Mouse (Mus musculus) embryo, embryonic 11.5 days (tissue): ENCODE results near the gene Hdgfl3.

Source experiments
- DNase-seq: peaks from one replicate; pipeline ENCODE4 v3.0.0-alpha.2; 2012; ENCODE audit warnings: low read depth, low spot score

The Hdgfl3 gene

GRCm38 (mm10) chr7:81934267-81934745 lies at the start of gene Hdgfl3:
Gene Hdgfl3, minus strand, starts transcription at chr7:81934473.
- peak; percentile 57 for DNase-seq

GRCm38 (mm10) chr7:81983651-81984050 lies 49.4 kb upstream of the Hdgfl3 start:
- no peak for DNase-seq

- no peak for DNase-seq
These were observed 44.0 kb upstream of the Hdgfl3 start for GRCm38 (mm10) chr7:81978304-81978703.

GRCm38 (mm10) chr7:81974616-81975015 lies 40.3 kb upstream of the Hdgfl3 start:
- DNase-seq, result no peak

- no peak for DNase-seq
These were observed 39.7 kb upstream of the Hdgfl3 start for GRCm38 (mm10) chr7:81973939-81974338.

GRCm38 (mm10) chr7:81973339-81973738 lies 39.1 kb upstream of the Hdgfl3 start:
- DNase-seq, result no peak

- no peak for DNase-seq
These were observed 34.7 kb upstream of the Hdgfl3 start for GRCm38 (mm10) chr7:81968975-81969374.

- DNase-seq, result no peak
These were observed 34.2 kb upstream of the Hdgfl3 start for GRCm38 (mm10) chr7:81968451-81968850.

GRCm38 (mm10) chr7:81966195-81966594 lies 31.9 kb upstream of the Hdgfl3 start:
- DNase-seq, result no peak

GRCm38 (mm10) chr7:81959704-81960103 lies 25.4 kb upstream of the Hdgfl3 start:
- peak; percentile 57 for DNase-seq

GRCm38 (mm10) chr7:81954208-81954846 lies 20.1 kb upstream of the Hdgfl3 start:
- DNase-seq, result no peak

GRCm38 (mm10) chr7:81950499-81950898 lies 16.2 kb upstream of the Hdgfl3 start:
- DNase-seq, result no peak

GRCm38 (mm10) chr7:81945398-81945797 lies 11.1 kb upstream of the Hdgfl3 start:
- no peak for DNase-seq

GRCm38 (mm10) chr7:81934806-81935205 lies 533 bp upstream of the Hdgfl3 start:
- DNase-seq, result peak; percentile 24

GRCm38 (mm10) chr7:81933601-81934266 lies 539 bp downstream of the Hdgfl3 start:
- peak; percentile 30 for DNase-seq

GRCm38 (mm10) chr7:81933061-81933600 lies 1.1 kb downstream of the Hdgfl3 start:
- DNase-seq, result no peak

GRCm38 (mm10) chr7:81932521-81933045 lies 1.7 kb downstream of the Hdgfl3 start:
- no peak for DNase-seq

GRCm38 (mm10) chr7:81928998-81929397 lies 5.3 kb downstream of the Hdgfl3 start:
- DNase-seq, result no peak

- no peak for DNase-seq
These were observed 12.8 kb downstream of the Hdgfl3 start for GRCm38 (mm10) chr7:81921379-81921952.

- DNase-seq, result no peak
These were observed 14.0 kb downstream of the Hdgfl3 start for GRCm38 (mm10) chr7:81920314-81920713.

- no peak for DNase-seq
These were observed 16.0 kb downstream of the Hdgfl3 start for GRCm38 (mm10) chr7:81918316-81918715.

- DNase-seq, result no peak
These were observed 29.3 kb downstream of the Hdgfl3 start for GRCm38 (mm10) chr7:81904926-81905325.
